Mouse (Mus musculus) G1E (cell line): ENCODE results near the gene Aktip.

ENCODE experiments used
- CTCF ChIP-seq: IDR thresholded peaks from 2 replicates; pipeline ENCODE4 v1.5.1; 2012; ENCODE audit warnings: low read depth, low read length, inconsistent platforms, mixed read lengths
- GATA1 ChIP-seq: IDR thresholded peaks from 2 replicates; pipeline ENCODE4 v1.6.1; 2012; ENCODE audit warnings: borderline replicate concordance, low read length, inconsistent platforms, mixed read lengths

DNA sequence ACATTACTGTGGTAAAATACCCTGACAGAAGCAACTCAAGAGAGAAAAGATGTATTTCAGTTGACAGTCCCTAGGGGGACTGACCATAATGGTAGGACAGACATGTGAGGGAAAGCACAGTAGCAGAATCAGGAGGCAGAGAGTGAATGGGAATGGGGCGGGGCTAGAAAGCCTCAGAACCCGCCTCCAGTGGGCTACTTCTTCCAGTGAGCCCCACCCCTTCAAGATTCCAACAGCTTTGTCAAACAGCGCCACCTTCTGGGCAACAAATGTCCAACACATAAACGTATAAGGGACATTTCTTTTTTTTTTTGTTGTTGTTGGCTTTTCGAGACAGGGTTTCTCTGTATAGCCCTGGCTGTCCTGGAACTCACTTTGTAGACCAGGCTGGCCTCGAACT, 45.2 kb downstream of the Aktip start:
- TF ChIP-seq CTCF (no peak), GATA1 (no peak)
